Mouse (Mus musculus): ENCODE data around the gene Cldn4.

Cldn4 gene

GRCm38 (mm10) chr5:134932903-134933276 is 13.8 kb downstream of the Cldn4 start:
- peak; percentile 43 to 47 for DNase-seq (ENCODE audit: low spot score in 2 of 2)

GRCm38 (mm10) chr5:134932179-134932902 is 14.4 kb downstream of the Cldn4 start, which contains the start of gene Mettl27:
Gene Mettl27 (plus strand): TSS chr5:134932368.
- peak; percentile 88 for DNase-seq (ENCODE audit: low spot score in 2 of 2)

GRCm38 (mm10) chr5:134929988-134930387 is 16.7 kb downstream of the Cldn4 start:
- no peak for DNase-seq (ENCODE audit: low spot score in 2 of 2)

GRCm38 (mm10) chr5:134926726-134927125 is 20.0 kb downstream of the Cldn4 start:
- DNase-seq (ENCODE audit: low spot score in 2 of 2), result no peak

GRCm38 (mm10) chr5:134923141-134923540 is 23.6 kb downstream of the Cldn4 start:
- DNase-seq (ENCODE audit: low spot score in 2 of 2), result no peak

GRCm38 (mm10) chr5:134921106-134921505 is 25.6 kb downstream of the Cldn4 start:
- DNase-seq (ENCODE audit: low spot score in 2 of 2), result no peak

- no peak for DNase-seq (ENCODE audit: low spot score in 2 of 2)
Measured at GRCm38 (mm10) chr5:134920106-134920687, 26.5 kb downstream of the Cldn4 start.

GRCm38 (mm10) chr5:134919097-134919496 is 27.6 kb downstream of the Cldn4 start:
- DNase-seq (ENCODE audit: low spot score in 2 of 2), result no peak

- DNase-seq (ENCODE audit: low spot score in 2 of 2), result peak; percentile 37 to 44
Measured at GRCm38 (mm10) chr5:134918071-134918832, 28.5 kb downstream of the Cldn4 start.

- DNase-seq (ENCODE audit: low spot score in 2 of 2), result no peak
Measured at GRCm38 (mm10) chr5:134915311-134915710, 31.4 kb downstream of the Cldn4 start, which contains the start of gene Cldn13. Gene Cldn13 (minus strand): TSS chr5:134915526.

GRCm38 (mm10) chr5:134914510-134914909 is 32.2 kb downstream of the Cldn4 start:
- no peak for DNase-seq (ENCODE audit: low spot score in 2 of 2)

- DNase-seq (ENCODE audit: low spot score in 2 of 2), result no peak
Measured at GRCm38 (mm10) chr5:134913753-134914152, 33.0 kb downstream of the Cldn4 start.

GRCm38 (mm10) chr5:134913352-134913751 is 33.4 kb downstream of the Cldn4 start:
- no peak for DNase-seq (ENCODE audit: low spot score in 2 of 2)

- DNase-seq (ENCODE audit: low spot score in 2 of 2), result no peak
Measured at GRCm38 (mm10) chr5:134911901-134912300, 34.8 kb downstream of the Cldn4 start.

- peak; percentile 90 to 98 for DNase-seq (ENCODE audit: low spot score in 2 of 2)
Measured at GRCm38 (mm10) chr5:134907135-134907534, 39.6 kb downstream of the Cldn4 start.

GRCm38 (mm10) chr5:134906633-134907032 is 40.1 kb downstream of the Cldn4 start, which contains the start of gene Tmem270:
Gene Tmem270 (minus strand): TSS chr5:134906733.
- no peak for DNase-seq (ENCODE audit: low spot score in 2 of 2)

- no peak for DNase-seq (ENCODE audit: low spot score in 2 of 2)
Measured at GRCm38 (mm10) chr5:134901644-134902027, 45.1 kb downstream of the Cldn4 start.

GRCm38 (mm10) chr5:134901012-134901643 is 45.6 kb downstream of the Cldn4 start:
- no peak for DNase-seq (ENCODE audit: low spot score in 2 of 2)

GRCm38 (mm10) chr5:134897596-134897995 is 49.1 kb downstream of the Cldn4 start:
- no peak for DNase-seq (ENCODE audit: low spot score in 2 of 2)

GRCm38 (mm10) chr5:134896965-134897364 is 49.8 kb downstream of the Cldn4 start:
- DNase-seq (ENCODE audit: low spot score in 2 of 2), result no peak

- DNase-seq (ENCODE audit: low spot score in 2 of 2), result peak in 1 of 2 experiments; percentile 25
Measured at GRCm38 (mm10) chr5:134895291-134895690, 51.4 kb downstream of the Cldn4 start.
